Mouse (Mus musculus) hindbrain, postnatal 0 days (tissue): ENCODE results near the gene Lsm4. TPM values are rescaled to one million over a fixed set of nuclear protein-coding genes. Genes with fewer than 3 reads are reported as not detected.

Source experiments
- ATAC-seq: fragments of 200-750 bp; cut with Nextera tagmentation; 2 replicates; pipeline ENCODE4 v1.8.0; 2017; ENCODE audit warnings: mild to moderate bottlenecking, moderate TSS enrichment, moderate library complexity
- DNase-seq: peaks from one replicate; pipeline ENCODE4 v3.0.0-alpha.2; 2015; ENCODE audit warnings: low spot score
- H3K27ac ChIP-seq: fragments of 300-500 bp; sonication (generic); 2 replicates; pipeline ENCODE4 v1.5.1; 2014; ENCODE audit warnings: mild to moderate bottlenecking
- H3K27me3 ChIP-seq: fragments of 300-500 bp; sonication (generic); 2 replicates; pipeline ENCODE4 v1.6.1; 2014; ENCODE audit warnings: low read length, mixed read lengths; ENCODE audit not compliant: insufficient read depth
- H3K36me3 ChIP-seq: fragments of 300-500 bp; sonication (generic); 2 replicates; pipeline ENCODE4 v1.6.1; 2014; ENCODE audit warnings: low read length, mixed read lengths; ENCODE audit not compliant: insufficient read depth
- H3K4me1 ChIP-seq: fragments of 300-500 bp; sonication (generic); 2 replicates; pipeline ENCODE4 v1.6.1; 2014; ENCODE audit warnings: antibody characterized with exemption, low read length, mixed read lengths; ENCODE audit not compliant: insufficient read depth
- H3K4me2 ChIP-seq: fragments of 300-500 bp; sonication (generic); 2 replicates; pipeline ENCODE4 v1.6.1; 2014; ENCODE audit warnings: low read depth, mild to moderate bottlenecking, low read length, moderate library complexity, mixed read lengths
- H3K4me3 ChIP-seq: fragments of 300-500 bp; sonication (generic); 2 replicates; pipeline ENCODE4 v1.5.1; 2014; ENCODE audit warnings: low read length
- H3K9ac ChIP-seq: fragments of 300-500 bp; sonication (generic); replicated peaks from 2 replicates; pipeline ENCODE4 v1.6.1; 2014; ENCODE audit warnings: mild to moderate bottlenecking, low read length, moderate library complexity, mixed read lengths
- H3K9me3 ChIP-seq: fragments of 300-500 bp; sonication (generic); 2 replicates; pipeline ENCODE4 v1.6.1; 2016; ENCODE audit warnings: low read length, mixed read lengths
- CTCF ChIP-seq: IDR thresholded peaks from 2 replicates; pipeline ENCODE4 v1.5.1; 2016; ENCODE audit warnings: antibody characterized with exemption, control low read depth, low read depth
- WGBS: fragments of 180-500 bp; shearing (Covaris S2); extraction: QIAGEN DNeasy Blood & Tissue Kit; methylation state at CpG from one replicate; pipeline ENCODE4 v1.1.7; 2014; 5-methylcytosine and 5-hydroxymethylcytosine counted together
- polyA plus RNA-seq: library from polyadenylated mRNA; unstranded; fragments of >200 nt; fragmentation: Nextera tagmentation; extraction: Ambion mirVana; gene quantifications from 2 replicates; pipeline ENCODE4 v1.2.1, GENCODE M21; 2015
- total RNA-seq: library from RNA; depleted of rRNA; stranded (reverse); fragments of >200 nt; gene quantifications from 2 replicates; pipeline ENCODE4 v1.2.3, GENCODE M21; 2014

Gene Lsm4
- total and polyA plus RNA-seq, 2 experiments from 2014 or later: 188 to 301 TPM

DNA sequence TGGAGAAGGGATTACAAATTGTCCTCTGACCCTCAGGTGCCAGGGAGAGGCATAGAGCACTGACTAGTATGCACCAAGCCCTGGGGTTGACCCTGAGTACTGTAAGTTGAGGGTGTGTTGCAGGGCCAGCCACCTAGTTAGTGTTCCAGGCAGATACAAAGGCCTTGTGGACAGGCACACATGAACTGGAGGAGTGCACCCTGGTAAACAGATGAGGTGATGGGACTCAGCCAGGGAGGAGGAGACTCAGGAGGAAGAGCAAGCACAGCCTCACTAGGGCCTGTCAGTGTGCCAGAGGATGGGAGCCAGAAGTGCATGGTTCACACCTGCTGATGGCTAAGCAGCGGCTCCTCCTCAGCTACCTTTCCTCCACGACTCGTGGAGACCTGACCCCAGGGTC lies 7.0 kb downstream of the Lsm4 start:
- H3K27me3 ChIP-seq: no peaks in the 10 kb centered on the region
- no peaks in the 10 kb centered on the region for H3K4me1 ChIP-seq
- H3K9ac ChIP-seq: no peak overlapping the region
- WGBS: 85% methylated on average over 3 of the region's 3 CpGs
- H3K4me2 ChIP-seq: no peak overlapping the region
- H3K4me3 ChIP-seq: no peak overlapping the region
- ATAC-seq (no peak), DNase-seq (no peak)
- H3K27ac ChIP-seq: no peak overlapping the region
- no peaks in the 10 kb centered on the region for H3K9me3 ChIP-seq
- H3K36me3 ChIP-seq: 0 out of 2 replicates have a peak, but pooled peaks cover 18% of the 10 kb centered on the region
- TF ChIP-seq CTCF: no peak

GRCm38 (mm10) chr8:70681410-70681809 lies 8.4 kb downstream of the Lsm4 start:
- no peak for ATAC-seq
- Histone ChIP-seq H3K9me3 (no peaks in the 10 kb centered on the region), H3K36me3 (0 out of 2 replicates have a peak, but pooled peaks cover 18% of the 10 kb centered on the region), H3K27me3 (no peaks in the 10 kb centered on the region), H3K9ac (no peak overlapping the region), H3K4me1 (no peaks in the 10 kb centered on the region), H3K4me2 (no peak overlapping the region), H3K4me3 (no peak overlapping the region), H3K27ac (no peak overlapping the region)
- TF ChIP-seq CTCF: no peak
- WGBS: 84% methylated on average over 3 of the region's 3 CpGs
- no peak for DNase-seq

GRCm38 (mm10) chr8:70682193-70682592 lies 9.1 kb downstream of the Lsm4 start:
- H3K4me3 ChIP-seq: no peak overlapping the region
- no peak overlapping the region for H3K27ac ChIP-seq
- WGBS: 10% methylated on average over 19 of the region's 19 CpGs
- ATAC-seq (no peak), DNase-seq (no peak)
- H3K4me2 ChIP-seq: no peak overlapping the region
- H3K9ac ChIP-seq: no peak overlapping the region
- H3K36me3 ChIP-seq: 0 out of 2 replicates have a peak, but pooled peaks cover 18% of the 10 kb centered on the region
- TF ChIP-seq CTCF: no peak
- 0 out of 2 replicates have a peak, but pooled peaks cover under 1% of the 10 kb centered on the region for H3K4me1 ChIP-seq
- no peaks in the 10 kb centered on the region for H3K9me3 ChIP-seq
- no peaks in the 10 kb centered on the region for H3K27me3 ChIP-seq

DNA sequence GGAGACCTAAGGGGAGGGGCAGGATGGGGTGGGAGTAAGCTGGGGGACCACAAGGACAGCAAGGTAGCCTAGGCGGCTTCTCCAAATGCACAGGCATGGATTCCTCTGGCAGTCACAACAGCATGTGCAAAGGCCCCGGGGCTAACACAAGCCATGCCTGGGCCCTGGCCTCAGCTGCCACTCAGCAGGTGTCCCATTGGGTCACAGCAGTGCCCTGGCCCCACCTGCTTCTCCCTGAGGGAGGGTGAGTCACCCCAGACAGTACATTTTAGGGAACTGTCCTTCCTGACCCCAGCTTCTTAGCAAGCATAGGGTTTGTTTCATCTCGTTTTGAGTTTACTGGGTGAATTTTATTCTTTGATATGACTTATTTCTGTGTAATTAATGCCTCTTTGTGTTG lies 9.6 kb downstream of the Lsm4 start:
- 0 out of 2 replicates have a peak, but pooled peaks cover 18% of the 10 kb centered on the region for H3K36me3 ChIP-seq
- ATAC-seq (no peak), DNase-seq (no peak)
- no peak for TF ChIP-seq CTCF
- 0 out of 2 replicates have a peak, but pooled peaks cover 5% of the 10 kb centered on the region for H3K4me1 ChIP-seq
- H3K9ac ChIP-seq: no peak overlapping the region
- no peak overlapping the region for H3K4me3 ChIP-seq
- no peaks in the 10 kb centered on the region for H3K9me3 ChIP-seq
- no peaks in the 10 kb centered on the region for H3K27me3 ChIP-seq
- WGBS: 75% methylated on average over 3 of the region's 3 CpGs
- no peak overlapping the region for H3K4me2 ChIP-seq
- H3K27ac ChIP-seq: no peak overlapping the region

DNA sequence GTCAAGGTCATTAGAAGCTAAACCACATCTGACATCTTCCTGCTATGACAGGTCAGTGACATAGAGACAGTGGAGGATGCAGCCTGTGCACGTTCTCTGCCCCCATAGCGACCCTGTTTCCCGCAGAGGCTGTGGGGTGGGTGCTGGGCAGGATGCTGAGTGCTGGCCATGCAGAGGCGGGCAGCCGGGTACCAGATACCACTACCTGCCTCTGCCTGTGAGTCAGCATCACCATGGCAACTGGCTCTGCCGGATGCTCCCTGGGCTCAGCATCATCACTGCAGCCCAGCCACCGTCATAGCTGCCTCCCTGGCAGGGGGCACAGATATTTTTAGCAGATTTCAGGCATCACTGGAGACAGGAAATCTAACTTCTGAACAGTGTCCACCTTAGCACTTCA lies 11.2 kb downstream of the Lsm4 start:
- no peaks in the 10 kb centered on the region for H3K27me3 ChIP-seq
- WGBS: 33% methylated on average over 7 of the region's 7 CpGs
- no peak overlapping the region for H3K9ac ChIP-seq
- peak overlapping the region; percentile 15; the same call in 1 of the 2 replicates for H3K27ac ChIP-seq
- 0 out of 2 replicates have a peak, but pooled peaks cover 5% of the 10 kb centered on the region for H3K4me1 ChIP-seq
- H3K9me3 ChIP-seq: no peaks in the 10 kb centered on the region
- 0 out of 2 replicates have a peak, but pooled peaks cover 5% of the 10 kb centered on the region for H3K36me3 ChIP-seq
- ATAC-seq (peak; percentile 77), DNase-seq (peak; percentile 63)
- no peak for TF ChIP-seq CTCF
- H3K4me2 ChIP-seq: no peak overlapping the region
- no peak overlapping the region for H3K4me3 ChIP-seq

DNA sequence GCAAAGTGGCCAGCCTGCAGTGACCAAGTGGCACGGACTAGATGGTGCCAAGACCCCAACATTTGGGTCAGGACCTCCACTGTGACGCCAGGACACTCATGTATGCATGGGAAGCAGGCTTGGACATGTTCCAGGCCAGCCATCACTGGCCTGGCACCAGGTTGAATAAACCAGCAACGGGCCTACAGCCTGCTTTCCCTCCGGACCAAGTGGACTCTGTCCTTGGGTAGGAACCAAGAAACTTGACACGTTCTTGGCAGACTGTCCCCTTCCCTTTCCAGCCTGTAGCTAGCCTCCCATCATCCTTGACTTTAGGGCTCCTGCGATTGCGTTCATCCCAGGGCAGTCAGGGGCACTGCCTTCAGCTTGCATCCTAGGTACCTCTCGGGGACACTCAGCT lies 14.5 kb downstream of the Lsm4 start:
- peak; percentile 82 for DNase-seq
- no peaks in the 10 kb centered on the region for H3K27me3 ChIP-seq
- TF ChIP-seq CTCF: no peak
- no peak overlapping the region for H3K4me3 ChIP-seq
- no peak overlapping the region for H3K4me2 ChIP-seq
- ATAC-seq: peak; percentile 51
- H3K4me1 ChIP-seq: peaks cover 5% of the 10 kb centered on the region; the same call in 1 of the 2 replicates
- WGBS: 48% methylated on average over 8 of the region's 8 CpGs
- H3K9ac ChIP-seq: no peak overlapping the region
- no peaks in the 10 kb centered on the region for H3K9me3 ChIP-seq
- H3K36me3 ChIP-seq: no peaks in the 10 kb centered on the region
- H3K27ac ChIP-seq: peak overlapping the region; percentile 4; the same call in 1 of the 2 replicates

GRCm38 (mm10) chr8:70688136-70688535 lies 15.1 kb downstream of the Lsm4 start:
- DNase-seq (no peak), ATAC-seq (no peak)
- Histone ChIP-seq H3K9ac (no peak overlapping the region), H3K27ac (no peak overlapping the region), H3K9me3 (no peaks in the 10 kb centered on the region), H3K4me3 (no peak overlapping the region), H3K4me1 (peaks cover 5% of the 10 kb centered on the region; the same call in 1 of the 2 replicates), H3K36me3 (no peaks in the 10 kb centered on the region), H3K27me3 (no peaks in the 10 kb centered on the region), H3K4me2 (no peak overlapping the region)
- WGBS: 84% methylated on average over 3 of the region's 3 CpGs
- no peak for TF ChIP-seq CTCF
